In the genomic region with DNA sequence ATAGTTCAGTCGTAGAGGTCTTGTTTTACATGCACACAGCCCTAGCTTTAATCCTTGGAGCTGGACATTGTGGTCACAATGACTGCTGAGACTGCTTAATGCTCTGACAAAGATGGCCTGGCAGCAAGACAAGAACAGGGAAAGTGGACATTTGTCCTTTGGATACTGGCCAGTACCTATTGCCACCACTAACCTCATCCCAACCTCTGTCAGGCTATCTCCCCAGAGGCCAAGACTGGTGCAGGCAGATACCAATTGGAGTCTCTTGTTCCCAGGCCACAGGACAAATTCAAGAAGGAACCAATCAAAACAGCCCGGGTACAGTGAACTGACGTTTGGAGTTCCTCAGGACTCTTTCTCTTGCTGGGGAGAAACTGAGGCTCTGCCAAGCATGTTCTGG, we compare ENCODE assay signal across 21 mouse cellular contexts. TPM values are rescaled to one million over a fixed set of nuclear protein-coding genes. Genes with fewer than 3 reads are reported as not detected.
DNase-seq lines count a peak whose midpoint lies in the region; ATAC-seq and TF ChIP-seq lines count a peak whose summit lies in the region.
"Had no signal": no experiment of that assay in that cellular context is flagged by ENCODE, and none has a peak within 500 bp of the region (broad histone marks: within the 10 kb centered on the region; RNA-seq: fewer than 3 reads in every experiment).

No protein-coding gene starts in this region.

- no peaks in the 10 kb centered on the region; the same call in 1 of the 2 replicates for H3K9me3 ChIP-seq in heart, embryonic 16.5 days (replicated peaks; ENCODE audit: control insufficient read depth, low read length)
- H3K9me3 ChIP-seq: embryonic facial prominence, embryonic 10.5 days; hindbrain, embryonic 15.5 days had no signal

- whole genome bisulfite sequencing in heart, embryonic 16.5 days = 66% methylated on average over 3 of the region's 3 CpGs

- H3K36me3 ChIP-seq in heart, embryonic 16.5 days (ENCODE audit: control insufficient read depth, insufficient read depth) = no peaks in the 10 kb centered on the region
- H3K36me3 ChIP-seq: embryonic facial prominence, embryonic 10.5 days; hindbrain, embryonic 15.5 days had no signal

- H3K9ac ChIP-seq in heart, embryonic 16.5 days (ENCODE audit: low read length) = no peak overlapping the region
- H3K9ac ChIP-seq: hindbrain, embryonic 15.5 days had no signal

- no peak overlapping the region for H3K4me3 ChIP-seq in gastrocnemius, adult 2 months
- no peak overlapping the region for H3K4me3 ChIP-seq in heart, embryonic 16.5 days (ENCODE audit: low read length)
- no peak overlapping the region for H3K4me3 ChIP-seq in left cerebral cortex, adult 2 months
- no peak overlapping the region for H3K4me3 ChIP-seq in cortical plate, adult 2 months (ENCODE audit: insufficient read depth, low read length)
- H3K4me3 ChIP-seq: embryonic facial prominence, embryonic 10.5 days; hindbrain, embryonic 15.5 days had no signal

- peak overlapping the region; percentile 95 for H3K27ac ChIP-seq in gastrocnemius, adult 2 months
- H3K27ac ChIP-seq in heart, embryonic 16.5 days (ENCODE audit: low read length) = peak overlapping the region; percentile 68
- peak overlapping the region; percentile 13 for H3K27ac ChIP-seq in left cerebral cortex, adult 2 months
- peak overlapping the region; percentile 17 for H3K27ac ChIP-seq in cortical plate, adult 2 months (ENCODE audit: insufficient read depth, low read length)
- H3K27ac ChIP-seq: embryonic facial prominence, embryonic 10.5 days; hindbrain, embryonic 15.5 days had no signal

- TF ChIP-seq POLR2A in cortical plate, adult 2 months (IDR thresholded peaks at IDR 0.05; ENCODE audit: extremely low read depth, insufficient read depth, low read length) = no peak

- intact Hi-C loops in gastrocnemius, adult 2 months (cut with DNase I) = no loop called here
- intact Hi-C loops in gastrocnemius, postnatal 14 days (cut with DNase I; ENCODE audit: low total_unique reads) = no loop called here
- intact Hi-C loops in heart, postnatal 25 days (cut with DNase I) = no loop called here
- intact Hi-C loops in left cerebral cortex, adult 2 months (cut with DNase I) = no loop called here
- intact Hi-C loops in left cerebral cortex, postnatal 36 days (cut with DNase I) = no loop called here

- peaks cover 16% of the 10 kb centered on the region for H3K4me1 ChIP-seq in heart, embryonic 16.5 days (ENCODE audit: control insufficient read depth, insufficient read depth, low read length)
- H3K4me1 ChIP-seq in cortical plate, adult 2 months (ENCODE audit: control insufficient read depth, insufficient read depth, low read length) = no peaks in the 10 kb centered on the region
- H3K4me1 ChIP-seq: hindbrain, embryonic 15.5 days had no signal

- TF ChIP-seq CTCF in gastrocnemius, adult 2 months (IDR thresholded peaks at IDR 0.05) = no peak
- TF ChIP-seq CTCF in left cerebral cortex, adult 2 months (IDR thresholded peaks at IDR 0.05) = no peak
- no peak for TF ChIP-seq CTCF in cortical plate, adult 2 months (IDR thresholded peaks at IDR 0.05; ENCODE audit: extremely low read depth, insufficient read depth, low read length)

- no peak for ATAC-seq in heart, embryonic 16.5 days (replicated peaks; ENCODE audit: extremely low read depth, insufficient read depth, low FRiP score)
- ATAC-seq: activated CD4-positive, CD25-positive, alpha-beta regulatory T cell, adult 4 months; forebrain, embryonic 14.5 days; inflammation-experienced regulatory T-cells, adult 6 months; Patski had no signal

- H3K4me2 ChIP-seq in heart, embryonic 16.5 days (ENCODE audit: low read depth, low read length) = no peak overlapping the region
- H3K4me2 ChIP-seq: hindbrain, embryonic 15.5 days had no signal

- H3K27me3 ChIP-seq in heart, embryonic 16.5 days (ENCODE audit: control insufficient read depth, insufficient read depth, low read length) = no peaks in the 10 kb centered on the region
- H3K27me3 ChIP-seq: hindbrain, embryonic 15.5 days; Patski had no signal

- no peak for DNase-seq in gastrocnemius, adult 2 months
- DNase-seq in gastrocnemius, postnatal 14 days = no peak
- no peak for DNase-seq in heart, postnatal 25 days (ENCODE audit: low spot score)
- no peak for DNase-seq in left cerebral cortex, adult 2 months (ENCODE audit: extremely low spot score in 1 of 2, low spot score in 2 of 2)
- DNase-seq in left cerebral cortex, postnatal 36 days (ENCODE audit: low spot score in 2 of 2) = no peak
- DNase-seq: adrenal gland, adult 8-10 months; cerebellum, adult 18-20 months; cerebellum, adult 9-11 months; cerebellum, postnatal 36 days; heart, postnatal 4 days; kidney, adult 8-10 months had no signal

RNA-seq across cellular contexts. Expression of a gene that starts 11.7 kb away (rescaled TPM):
- total RNA-seq in gastrocnemius, adult 2 months (2021) = 1 to 10 TPM; 1.2 to 1.4 TPM
- total RNA-seq in gastrocnemius, postnatal 14 days (2021) = 1 to 10 TPM; 1.9 to 3.3 TPM
- polyA plus RNA-seq in heart, embryonic 16.5 days (2015; fragmentation: Nextera tagmentation; extraction: Ambion mirVana) = 8.0 and 10.1 TPM in 2 replicates
- 1 to 10 TPM; 3.1 to 3.8 TPM for total RNA-seq in heart, postnatal 25 days (2021)
- total RNA-seq in left cerebral cortex, adult 2 months (2021) = not detected
- total RNA-seq in left cerebral cortex, postnatal 36 days (2021) = not detected
- 0.59 and 1.0 TPM in 2 replicates for polyA plus RNA-seq in cortical plate, adult 2 months (2012; rRNA removed)
- total RNA-seq: CH12.LX had no signal
- polyA plus RNA-seq: activated CD4-positive, CD25-positive, alpha-beta regulatory T cell, adult 4 months; forebrain, embryonic 14.5 days; Patski had no signal

RNA-seq across cellular contexts. Expression of a gene that starts 26.9 kb away (rescaled TPM):
- 10 to 100 TPM; 14.0 to 15.9 TPM for total RNA-seq in gastrocnemius, adult 2 months (2021)
- total RNA-seq in gastrocnemius, postnatal 14 days (2021) = 1 to 10 TPM; 7.6 to 9.6 TPM
- polyA plus RNA-seq in heart, embryonic 16.5 days (2015; fragmentation: Nextera tagmentation; extraction: Ambion mirVana) = 2.6 and 3.1 TPM in 2 replicates
- 1 to 10 TPM; 2.1 to 3.4 TPM for total RNA-seq in heart, postnatal 25 days (2021)
- 1 to 10 TPM; 2.5 to 8.3 TPM for total RNA-seq in left cerebral cortex, adult 2 months (2021)
- 1 to 10 TPM; 2.1 to 4.5 TPM for total RNA-seq in left cerebral cortex, postnatal 36 days (2021)
- 4.2 and 4.9 TPM in 2 replicates for polyA plus RNA-seq in cortical plate, adult 2 months (2012; rRNA removed)
- polyA plus RNA-seq: forebrain, embryonic 14.5 days had no signal

RNA-seq across cellular contexts. Expression of a gene that starts 29.1 kb away (rescaled TPM):
- total RNA-seq in gastrocnemius, adult 2 months (2021) = 1 to 10 TPM; 2.4 to 3.3 TPM
- 1 to 10 TPM; 6.2 to 8.7 TPM for total RNA-seq in gastrocnemius, postnatal 14 days (2021)
- polyA plus RNA-seq in heart, embryonic 16.5 days (2015; fragmentation: Nextera tagmentation; extraction: Ambion mirVana) = 0.09 and 0.11 TPM in 2 replicates
- 1 to 10 TPM; 2.6 to 4.8 TPM for total RNA-seq in heart, postnatal 25 days (2021)
- total RNA-seq in left cerebral cortex, adult 2 months (2021) = 10 to 100 TPM; 28.9 to 34.1 TPM
- total RNA-seq in left cerebral cortex, postnatal 36 days (2021) = 10 to 100 TPM; 27.4 to 28.7 TPM
- 35.6 and 37.5 TPM in 2 replicates for polyA plus RNA-seq in cortical plate, adult 2 months (2012; rRNA removed)
- total RNA-seq: CH12.LX had no signal
- polyA plus RNA-seq: heart, embryonic 14.5 days had no signal

RNA-seq across cellular contexts. Expression of a gene that starts 31.2 kb away (rescaled TPM):
- 1,000 to 10,000 TPM in 1 of 2 experiments, 100 to 1,000 TPM in 1; 944 to 1,010 TPM for total RNA-seq in gastrocnemius, adult 2 months (2021)
- 1,000 to 10,000 TPM; 1,292 to 1,295 TPM for total RNA-seq in gastrocnemius, postnatal 14 days (2021)
- 1,006 and 1,110 TPM in 2 replicates for polyA plus RNA-seq in heart, embryonic 16.5 days (2015; fragmentation: Nextera tagmentation; extraction: Ambion mirVana)
- 100 to 1,000 TPM; 861 to 862 TPM for total RNA-seq in heart, postnatal 25 days (2021)
- 10 to 100 TPM; 72.8 to 79.1 TPM for total RNA-seq in left cerebral cortex, adult 2 months (2021)
- total RNA-seq in left cerebral cortex, postnatal 36 days (2021) = 10 to 100 TPM; 75.9 to 86.2 TPM
- 141 and 156 TPM in 2 replicates for polyA plus RNA-seq in cortical plate, adult 2 months (2012; rRNA removed)
- total RNA-seq: CH12.LX had no signal
- polyA plus RNA-seq: activated CD4-positive, CD25-positive, alpha-beta regulatory T cell, adult 4 months; Patski had no signal

RNA-seq across cellular contexts. Expression of a gene that starts 36.9 kb away (rescaled TPM):
- 1 to 10 TPM; 1.4 to 1.6 TPM for total RNA-seq in gastrocnemius, adult 2 months (2021)
- 1 to 10 TPM; 2.0 to 2.1 TPM for total RNA-seq in gastrocnemius, postnatal 14 days (2021)
- polyA plus RNA-seq in heart, embryonic 16.5 days (2015; fragmentation: Nextera tagmentation; extraction: Ambion mirVana) = 1.1 TPM in 2 replicates
- 1 to 10 TPM in 1 of 2 experiments, under 1 TPM in 1; 0.70 to 1.3 TPM for total RNA-seq in heart, postnatal 25 days (2021)
- total RNA-seq in left cerebral cortex, adult 2 months (2021) = 100 to 1,000 TPM; 174 to 184 TPM
- total RNA-seq in left cerebral cortex, postnatal 36 days (2021) = 100 to 1,000 TPM; 184 to 245 TPM
- 378 and 426 TPM in 2 replicates for polyA plus RNA-seq in cortical plate, adult 2 months (2012; rRNA removed)
- total RNA-seq: CH12.LX had no signal
- polyA plus RNA-seq: activated CD4-positive, CD25-positive, alpha-beta regulatory T cell, adult 4 months; inflammation-experienced regulatory T-cells, adult 6 months; Patski had no signal

Comparison
In these comparisons a context has a peak if more than half of its experiments do, and no peak if none do; other contexts are left out.
1. H3K27ac ChIP-seq: peak in every context shown above with its lines; median percentile 95 in gastrocnemius, adult 2 months; 68 in heart, embryonic 16.5 days; 17 in cortical plate, adult 2 months; 13 in left cerebral cortex, adult 2 months.